11 mouse cellular contexts compared by ENCODE assay signal in genomic region chr10:70437289-70437688, GRCm38 (mm10). TPM values are rescaled to one million over a fixed set of nuclear protein-coding genes. Genes with fewer than 3 reads are reported as not detected.
A peak's percentile ranks its signal among the peaks of the same experiment; 100 is the strongest.
DNase-seq lines count a peak whose midpoint lies in the region; ATAC-seq and TF ChIP-seq lines count a peak whose summit lies in the region.
"Had no signal": no experiment of that assay in that cellular context is flagged by ENCODE, and none has a peak within 500 bp of the region (broad histone marks: within the 10 kb centered on the region; RNA-seq: fewer than 3 reads in every experiment).

No protein-coding gene starts in this region.

- TF ChIP-seq EP300 in stomach, postnatal 0 days (optimal IDR thresholded peaks at IDR 0.05): no peak

- WGBS in stomach, embryonic 15.5 days: 67% methylated on average over 5 of the region's 5 CpGs
- 57% methylated on average over 5 of the region's 5 CpGs for WGBS in stomach, postnatal 0 days
- 64% methylated on average over 5 of the region's 5 CpGs for WGBS in heart, embryonic 13.5 days
- WGBS in stomach, embryonic 16.5 days: 74% methylated on average over 5 of the region's 5 CpGs

- H3K27ac ChIP-seq in stomach, embryonic 15.5 days: no peak overlapping the region
- H3K27ac ChIP-seq in stomach, postnatal 0 days (replicated peaks): no peak overlapping the region
- H3K27ac ChIP-seq in heart, embryonic 13.5 days (replicated peaks): peak overlapping the region; percentile 52
- H3K27ac ChIP-seq in stomach, embryonic 16.5 days (ENCODE audit: low read length): no peak overlapping the region
- H3K27ac ChIP-seq: macrophage had no signal

- no peak overlapping the region for H3K9ac ChIP-seq in stomach, embryonic 15.5 days
- no peak overlapping the region for H3K9ac ChIP-seq in stomach, postnatal 0 days (ENCODE audit: low read length)
- no peak overlapping the region for H3K9ac ChIP-seq in heart, embryonic 13.5 days
- no peak overlapping the region for H3K9ac ChIP-seq in stomach, embryonic 16.5 days (ENCODE audit: low read length)
- H3K9ac ChIP-seq: forebrain, postnatal 0 days had no signal

- H3K4me3 ChIP-seq in stomach, embryonic 15.5 days (replicated peaks): no peak overlapping the region
- no peak overlapping the region for H3K4me3 ChIP-seq in stomach, postnatal 0 days (ENCODE audit: low read depth, low read length)
- H3K4me3 ChIP-seq in heart, embryonic 13.5 days: no peak overlapping the region
- H3K4me3 ChIP-seq in stomach, embryonic 16.5 days (replicated peaks; ENCODE audit: low read length): no peak overlapping the region

- no peak overlapping the region for H3K4me2 ChIP-seq in stomach, embryonic 15.5 days
- no peak overlapping the region for H3K4me2 ChIP-seq in stomach, postnatal 0 days (replicated peaks; ENCODE audit: low read depth)
- no peak overlapping the region for H3K4me2 ChIP-seq in heart, embryonic 13.5 days
- no peak overlapping the region for H3K4me2 ChIP-seq in stomach, embryonic 16.5 days (ENCODE audit: low read depth, low read length)

- peak; percentile 42; the same call in 1 of the 2 replicates for ATAC-seq in stomach, embryonic 15.5 days (ENCODE audit: insufficient read depth, low FRiP score, low read depth)
- ATAC-seq in stomach, postnatal 0 days (ENCODE audit: low FRiP score, low TSS enrichment): no peak
- no peak for ATAC-seq in heart, embryonic 13.5 days (ENCODE audit: extremely low read depth, insufficient number of reproducible peaks, low FRiP score, low TSS enrichment)
- ATAC-seq in stomach, embryonic 16.5 days (ENCODE audit: insufficient read depth, low FRiP score): 0 out of 2 replicates have a peak, but pooled peaks have one; percentile 27
- ATAC-seq in erythroblast, adult 5-6 weeks (replicated peaks; ENCODE audit: low FRiP score, poor library complexity, severe bottlenecking): no peak
- ATAC-seq: forebrain, postnatal 0 days had no signal

- H3K4me1 ChIP-seq in stomach, embryonic 15.5 days: no peaks in the 10 kb centered on the region
- no peaks in the 10 kb centered on the region for H3K4me1 ChIP-seq in stomach, postnatal 0 days (replicated peaks; ENCODE audit: control insufficient read depth, insufficient read depth)
- H3K4me1 ChIP-seq in heart, embryonic 13.5 days: peaks cover 12% of the 10 kb centered on the region
- H3K4me1 ChIP-seq in stomach, embryonic 16.5 days (ENCODE audit: control insufficient read depth, insufficient read depth, low read length): no peaks in the 10 kb centered on the region

- no peak for TF ChIP-seq CTCF in stomach, postnatal 0 days (IDR thresholded peaks at IDR 0.05; ENCODE audit: low read depth)

- no peaks in the 10 kb centered on the region for H3K27me3 ChIP-seq in stomach, embryonic 15.5 days (replicated peaks)
- no peaks in the 10 kb centered on the region for H3K27me3 ChIP-seq in stomach, postnatal 0 days (ENCODE audit: control insufficient read depth, insufficient read depth, low read length)
- H3K27me3 ChIP-seq in heart, embryonic 13.5 days (replicated peaks): no peaks in the 10 kb centered on the region
- no peaks in the 10 kb centered on the region for H3K27me3 ChIP-seq in stomach, embryonic 16.5 days (ENCODE audit: control insufficient read depth, insufficient read depth, low read length)

- H3K36me3 ChIP-seq in stomach, embryonic 15.5 days: no peaks in the 10 kb centered on the region
- no peaks in the 10 kb centered on the region for H3K36me3 ChIP-seq in stomach, postnatal 0 days (ENCODE audit: control insufficient read depth, insufficient read depth, low read length)
- H3K36me3 ChIP-seq in heart, embryonic 13.5 days: no peaks in the 10 kb centered on the region
- no peaks in the 10 kb centered on the region for H3K36me3 ChIP-seq in stomach, embryonic 16.5 days (ENCODE audit: control insufficient read depth, insufficient read depth, low read length)
- H3K36me3 ChIP-seq: G1E had no signal

- no peak for DNase-seq in stomach, postnatal 0 days (ENCODE audit: low spot score)
- peak; percentile 87 for DNase-seq in kidney, postnatal 14 days
- DNase-seq in right cerebral cortex, postnatal 14 days: no peak
- DNase-seq in urinary bladder, postnatal 4 days (ENCODE audit: low spot score in 2 of 2): no peak
- DNase-seq: forebrain, postnatal 0 days had no signal

- no peaks in the 10 kb centered on the region for H3K9me3 ChIP-seq in stomach, embryonic 15.5 days
- no peaks in the 10 kb centered on the region for H3K9me3 ChIP-seq in stomach, postnatal 0 days (ENCODE audit: control insufficient read depth, low read length)
- H3K9me3 ChIP-seq in heart, embryonic 13.5 days: peaks cover 3% of the 10 kb centered on the region; the same call in 1 of the 2 replicates
- no peaks in the 10 kb centered on the region for H3K9me3 ChIP-seq in stomach, embryonic 16.5 days (replicated peaks; ENCODE audit: control insufficient read depth, low read length)

RNA-seq across cellular contexts. Expression of gene Fam13c, which starts 3.0 kb away (rescaled TPM):
- 8.2 and 9.6 TPM in 2 replicates for polyA plus RNA-seq in stomach, embryonic 15.5 days (2015; fragmentation: Nextera tagmentation; extraction: Ambion mirVana)
- polyA plus RNA-seq in stomach, postnatal 0 days (2015; fragmentation: Nextera tagmentation; extraction: Ambion mirVana): 4.9 and 5.4 TPM in 2 replicates
- polyA plus RNA-seq in heart, embryonic 13.5 days (2015; fragmentation: Nextera tagmentation; extraction: Ambion mirVana): 9.5 and 10.0 TPM in 2 replicates
- 10.2 and 11.1 TPM in 2 replicates for polyA plus RNA-seq in stomach, embryonic 16.5 days (2015; fragmentation: Nextera tagmentation; extraction: Ambion mirVana)
- not detected in 2 replicates for total RNA-seq in erythroblast, adult 5-6 weeks (2015; ENCODE audit: low replicate concordance)
- not detected in 2 replicates for total RNA-seq in erythroblast, adult 5-6 weeks (2017; ENCODE audit: low replicate concordance)
- polyA plus RNA-seq: G1E, macrophage had no signal

Comparison
In these comparisons a context has a peak if more than half of its experiments do, and no peak if none do; other contexts are left out.
1. ATAC-seq: peak in stomach, embryonic 15.5 days (single experiment) and stomach, embryonic 16.5 days (single experiment); none in stomach, postnatal 0 days (single experiment), heart, embryonic 13.5 days (single experiment) and erythroblast, adult 5-6 weeks (single experiment).